Mouse (Mus musculus) gastrocnemius, postnatal 4 days (tissue): ENCODE results near the gene Rab30. TPM values are rescaled to one million over a fixed set of nuclear protein-coding genes. Genes with fewer than 3 reads are reported as not detected.
"Not testable (repeated sequence)": the region's sequence is repeated elsewhere in the genome, so short reads cannot be mapped to it uniquely, and the experiment has no call there.

Experiments used
- DNase-seq, 2 experiments: peaks; one replicate each; pipeline ENCODE4 v3.0.0; 2021 to 2022; ENCODE audit warnings: low spot score in 2 of 2, mixed read lengths in 2 of 2
- total RNA-seq, 2 experiments: library from RNA; stranded (reverse); gene quantifications; 2 replicates each; pipeline ENCODE4 v1.2.3; 2021

The Rab30 gene
- total RNA-seq, 2 experiments from 2014 or later, result 10.0 to 12.8 TPM

DNA sequence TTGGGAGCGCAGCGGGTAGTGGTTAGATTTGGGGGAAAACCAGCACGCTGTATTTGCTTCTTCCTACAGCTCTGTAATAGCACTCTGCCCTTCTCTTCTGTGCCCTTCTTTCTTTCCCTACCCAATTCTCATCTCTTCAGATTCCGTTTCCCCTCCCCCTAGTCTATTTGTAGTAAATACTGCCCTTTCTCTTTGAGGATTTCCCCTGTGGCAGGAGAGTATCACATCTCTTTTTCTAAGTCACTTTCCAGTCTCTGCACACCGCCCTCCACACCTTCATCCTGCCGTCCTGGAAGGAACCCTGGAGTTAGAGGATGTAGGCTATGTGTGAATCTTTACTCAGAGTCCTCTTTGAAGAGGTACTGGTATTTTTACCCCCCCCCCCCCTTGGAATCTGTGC lies 1.9 kb downstream of the Rab30 start:
- no peak for DNase-seq

- no peak for DNase-seq
Measured at GRCm38 (mm10) chr7:92750395-92750794, 9.0 kb downstream of the Rab30 start.

- no peak for DNase-seq
Measured at GRCm38 (mm10) chr7:92758067-92758466, 16.7 kb downstream of the Rab30 start.

GRCm38 (mm10) chr7:92760651-92761050 lies 19.2 kb downstream of the Rab30 start:
- no peak for DNase-seq

- no peak for DNase-seq
Measured at GRCm38 (mm10) chr7:92761161-92761560, 19.8 kb downstream of the Rab30 start.

- DNase-seq, result peak in 1 of 2 experiments; percentile 26
Measured at GRCm38 (mm10) chr7:92765426-92765825, 24.0 kb downstream of the Rab30 start.

DNA sequence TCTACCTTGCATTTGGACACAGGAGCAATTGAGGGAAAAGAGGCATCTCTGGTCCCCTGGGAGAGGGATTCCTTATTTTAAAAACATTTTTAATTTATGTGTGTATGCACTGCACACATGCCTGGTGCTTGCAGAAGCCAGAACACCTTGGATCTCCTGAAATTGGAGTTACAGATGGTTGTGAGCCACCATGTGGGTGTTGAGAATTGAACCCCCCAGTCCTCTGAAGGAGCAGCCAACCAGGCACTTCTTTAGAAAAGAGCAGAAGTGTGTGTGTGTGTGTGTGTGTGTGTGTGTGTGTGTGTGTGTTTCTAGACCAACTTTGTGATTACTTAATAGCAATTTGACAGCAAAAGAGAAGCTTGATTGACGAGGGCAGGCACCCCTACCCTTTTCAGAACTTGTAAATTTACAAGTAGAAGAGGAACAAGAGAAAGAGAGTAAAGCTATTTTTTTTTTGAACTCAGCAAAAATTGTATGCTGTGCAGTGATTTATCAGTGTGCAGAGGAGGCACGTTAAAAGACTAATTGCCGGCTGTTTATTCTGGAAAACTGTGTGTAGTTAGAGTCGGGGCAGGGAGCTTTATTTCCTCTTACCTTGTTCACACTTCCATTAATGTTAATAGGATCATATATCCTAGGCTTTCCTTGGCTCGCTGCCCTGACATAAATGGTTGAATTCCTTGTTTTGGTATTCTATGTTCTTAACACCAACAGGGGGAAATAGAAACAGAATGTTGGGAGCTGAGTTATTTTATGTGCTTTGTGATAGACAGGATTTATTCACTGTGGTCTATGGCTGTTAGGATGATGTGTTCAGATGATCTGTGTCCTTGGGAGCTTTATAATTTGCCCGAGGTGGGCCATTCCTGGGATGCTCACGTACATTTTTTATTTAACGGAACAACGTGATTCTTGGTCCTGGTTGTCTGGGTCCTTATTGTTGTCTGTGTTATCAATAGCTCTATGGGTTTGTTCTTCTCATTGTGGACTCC lies 25.0 kb downstream of the Rab30 start:
- no peak for DNase-seq

GRCm38 (mm10) chr7:92768116-92768515 lies 26.7 kb downstream of the Rab30 start:
- DNase-seq, result not testable (repeated sequence)

DNA sequence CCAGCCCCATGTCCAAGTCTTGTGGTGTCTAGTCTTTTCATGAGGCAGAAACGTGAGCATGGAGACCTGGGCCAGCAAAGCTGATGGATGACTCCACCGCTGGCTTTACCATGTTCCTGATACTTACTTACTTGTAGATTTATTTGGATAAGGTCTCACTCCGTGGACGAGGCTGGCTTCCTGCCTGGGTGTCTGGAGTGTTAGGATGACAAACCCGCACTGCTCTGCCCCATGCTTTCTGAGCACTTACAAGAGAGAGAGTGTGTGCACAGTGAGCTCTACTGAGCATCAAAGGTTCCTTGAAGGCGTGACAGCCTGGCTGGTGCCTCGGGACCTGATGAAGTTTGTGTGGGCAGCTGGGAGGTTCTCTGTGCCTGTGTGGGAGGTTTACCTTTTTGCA lies 27.5 kb downstream of the Rab30 start:
- DNase-seq, result no peak

DNA sequence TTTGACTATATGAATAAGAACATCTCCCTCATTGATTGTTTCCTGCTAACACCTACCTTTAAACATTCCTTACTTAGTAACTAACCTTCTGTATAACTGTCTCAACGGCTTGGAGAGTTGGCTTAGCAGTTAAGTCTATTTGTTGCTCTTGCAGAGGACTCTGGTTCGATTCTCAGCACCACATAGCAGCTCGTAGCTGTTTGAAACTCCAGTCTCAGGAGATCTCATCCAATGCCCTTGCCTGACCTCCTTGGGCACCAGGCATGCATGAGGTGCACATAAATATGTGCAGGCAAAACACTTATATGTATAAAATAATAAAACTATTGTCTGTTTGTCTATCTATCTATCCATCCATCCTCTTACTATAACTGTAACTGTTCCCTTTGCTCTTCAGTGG lies 31.6 kb downstream of the Rab30 start:
- DNase-seq, result no peak

DNA sequence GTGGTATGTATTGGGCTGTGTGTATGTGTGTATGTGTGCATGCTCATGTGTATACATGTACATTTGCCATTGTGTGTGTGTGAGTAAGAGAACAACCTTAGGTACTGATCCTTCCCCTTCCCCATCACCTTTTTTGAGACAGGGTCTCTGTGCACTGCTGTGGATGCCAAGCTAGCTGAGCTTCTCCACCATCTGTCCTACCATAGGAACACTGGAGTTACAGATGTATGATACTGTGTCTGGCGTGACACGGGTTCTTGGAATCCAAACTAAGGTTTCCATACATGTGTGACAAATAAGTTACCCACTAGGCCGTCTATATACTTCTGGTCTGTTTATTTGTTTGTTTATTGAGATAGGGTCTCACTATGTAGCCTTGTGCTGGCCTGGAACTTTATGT lies 32.2 kb downstream of the Rab30 start:
- DNase-seq, result no peak

GRCm38 (mm10) chr7:92774741-92775140 lies 33.3 kb downstream of the Rab30 start:
- DNase-seq, result no peak

- DNase-seq, result no peak
Measured at GRCm38 (mm10) chr7:92775703-92776102, 34.3 kb downstream of the Rab30 start.

DNA sequence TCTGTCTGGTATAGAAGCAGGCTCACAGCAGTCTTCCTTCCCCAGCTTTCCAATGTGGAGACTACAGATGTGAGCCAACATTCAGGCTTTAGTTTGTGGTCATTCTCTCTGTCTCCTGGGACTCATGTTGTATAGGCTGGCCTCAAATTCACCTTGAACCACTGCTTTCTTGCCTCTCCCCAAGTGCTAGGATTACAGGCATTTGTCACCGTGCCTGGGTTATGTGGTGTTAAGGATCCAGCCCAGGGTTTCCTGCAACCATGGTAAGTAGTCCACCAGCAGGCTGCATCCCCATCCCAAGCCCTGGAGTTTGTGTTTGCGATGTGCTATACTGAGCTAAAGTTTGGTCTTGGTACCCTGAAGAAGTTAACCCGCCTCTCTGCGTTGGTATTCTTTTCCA lies 35.2 kb downstream of the Rab30 start:
- peak in 1 of 2 experiments; percentile 25 for DNase-seq

DNA sequence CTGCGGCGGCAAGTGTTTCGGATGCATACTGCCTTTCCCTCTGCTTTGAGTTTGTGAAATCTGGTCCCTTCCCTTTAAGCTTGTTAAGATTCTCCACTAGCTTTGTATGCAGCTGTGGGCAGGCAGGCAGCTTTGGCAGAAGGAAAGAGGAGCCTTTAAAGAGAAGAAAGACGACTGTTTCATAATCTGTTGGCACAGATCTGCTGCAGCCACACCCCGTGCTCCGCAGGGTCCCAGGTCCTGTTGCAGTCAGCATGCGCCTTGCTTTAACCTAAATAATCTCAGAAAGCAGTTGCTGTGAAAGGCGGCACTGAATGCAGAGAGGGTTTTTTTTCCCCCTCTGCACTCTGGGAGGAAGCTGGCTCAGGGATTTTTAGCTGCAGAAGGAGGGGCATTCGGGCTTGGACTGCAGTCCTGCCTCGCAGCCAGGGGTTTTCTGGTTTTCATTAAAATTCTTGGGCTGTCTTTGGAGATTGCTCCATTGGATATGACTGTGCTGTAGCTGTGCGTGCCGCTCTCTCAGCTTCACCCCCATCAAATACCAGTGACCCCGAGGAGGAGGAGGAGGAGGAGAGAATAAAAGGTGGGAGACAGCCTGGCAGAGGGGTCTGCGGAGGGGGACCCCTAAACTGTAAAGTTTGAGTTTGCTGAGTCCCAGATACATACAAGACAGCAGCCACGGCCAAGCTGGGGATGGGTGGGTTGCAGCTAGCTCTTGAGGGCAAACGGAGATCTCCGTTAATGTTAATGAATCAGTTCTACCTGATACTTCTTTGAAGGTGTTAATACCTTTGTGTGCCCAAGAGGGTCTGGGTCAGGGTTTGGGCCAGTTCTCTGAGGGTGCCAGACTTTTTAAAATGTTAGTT lies 35.9 kb downstream of the Rab30 start:
- peak in 1 of 2 experiments; percentile 59 for DNase-seq

DNA sequence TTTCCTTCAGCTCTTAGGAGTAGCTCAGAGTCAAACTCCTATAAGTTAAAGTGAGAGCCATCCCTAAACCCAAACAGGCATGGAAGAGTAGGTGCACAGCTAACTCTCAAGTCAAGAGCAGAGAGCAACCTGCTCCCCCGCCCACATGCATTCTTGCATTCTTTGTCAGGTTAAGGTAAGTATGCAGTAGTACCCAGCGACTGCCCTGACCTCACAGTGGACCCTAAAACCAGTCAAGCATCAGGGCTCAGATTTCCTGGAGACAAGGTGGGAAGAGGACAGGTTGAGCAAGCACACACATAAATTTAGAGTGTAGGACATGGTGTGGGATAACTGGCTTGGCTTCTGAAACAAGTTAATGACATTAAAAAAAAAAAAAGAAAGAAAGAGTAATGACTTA lies 37.7 kb downstream of the Rab30 start:
- no peak for DNase-seq

DNA sequence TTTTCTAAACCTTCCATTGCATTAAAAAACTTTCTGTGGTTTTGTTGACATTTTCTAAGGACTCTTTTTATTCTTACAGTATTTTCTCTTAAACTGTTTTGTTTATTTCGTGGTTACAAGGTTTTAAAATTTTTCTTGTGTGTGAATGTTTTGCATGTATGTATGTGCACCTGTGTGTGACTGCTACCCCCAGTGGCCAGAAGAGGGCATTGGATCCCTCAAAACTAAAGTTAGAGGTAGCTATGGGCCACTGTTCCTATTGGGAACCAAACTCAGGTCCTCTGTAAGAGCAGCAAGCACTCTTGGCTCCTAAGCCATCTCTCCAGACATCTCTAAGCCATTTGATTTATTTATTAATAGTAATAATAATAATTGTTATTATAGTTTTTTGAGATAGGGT lies 40.0 kb downstream of the Rab30 start:
- no peak for DNase-seq

DNA sequence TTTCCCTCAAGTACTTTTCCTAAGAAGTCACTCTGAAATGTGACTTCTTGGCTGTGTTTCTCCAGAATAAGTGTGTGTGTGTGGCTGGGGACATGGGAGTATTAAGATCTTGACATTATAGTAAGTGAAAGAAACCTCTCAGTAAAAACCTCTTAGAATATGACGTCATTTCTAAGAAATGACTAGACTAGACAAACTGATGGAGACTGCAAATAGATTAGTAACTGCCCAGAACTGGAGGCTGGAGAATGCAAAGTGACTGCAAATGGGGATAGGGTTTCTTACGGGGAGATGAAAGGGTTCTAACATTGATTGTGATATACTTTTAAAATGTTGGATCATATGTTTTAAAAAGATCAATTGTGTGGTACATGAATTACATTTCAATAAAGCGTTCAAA lies 40.5 kb downstream of the Rab30 start:
- no peak for DNase-seq

DNA sequence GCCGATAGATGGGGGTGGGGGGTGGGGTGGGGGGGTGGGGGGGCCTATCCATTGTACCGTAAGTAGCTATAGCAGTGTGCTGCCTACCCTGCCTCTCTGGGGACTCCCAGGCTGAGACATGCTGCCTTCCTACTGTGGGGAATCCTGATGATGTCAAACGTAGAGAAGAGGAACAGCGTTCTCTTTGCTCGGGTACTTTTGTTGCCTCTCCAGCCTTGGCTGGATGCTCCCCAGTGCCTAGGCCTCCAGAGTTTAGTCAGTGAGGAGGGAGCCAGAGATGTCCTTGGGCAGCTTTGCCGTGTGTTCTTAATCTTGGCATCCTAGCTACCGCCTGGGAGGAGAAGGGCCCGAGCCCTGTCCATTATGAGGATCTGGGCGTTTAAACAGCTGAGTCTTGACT lies 41.1 kb downstream of the Rab30 start:
- DNase-seq, result no peak

DNA sequence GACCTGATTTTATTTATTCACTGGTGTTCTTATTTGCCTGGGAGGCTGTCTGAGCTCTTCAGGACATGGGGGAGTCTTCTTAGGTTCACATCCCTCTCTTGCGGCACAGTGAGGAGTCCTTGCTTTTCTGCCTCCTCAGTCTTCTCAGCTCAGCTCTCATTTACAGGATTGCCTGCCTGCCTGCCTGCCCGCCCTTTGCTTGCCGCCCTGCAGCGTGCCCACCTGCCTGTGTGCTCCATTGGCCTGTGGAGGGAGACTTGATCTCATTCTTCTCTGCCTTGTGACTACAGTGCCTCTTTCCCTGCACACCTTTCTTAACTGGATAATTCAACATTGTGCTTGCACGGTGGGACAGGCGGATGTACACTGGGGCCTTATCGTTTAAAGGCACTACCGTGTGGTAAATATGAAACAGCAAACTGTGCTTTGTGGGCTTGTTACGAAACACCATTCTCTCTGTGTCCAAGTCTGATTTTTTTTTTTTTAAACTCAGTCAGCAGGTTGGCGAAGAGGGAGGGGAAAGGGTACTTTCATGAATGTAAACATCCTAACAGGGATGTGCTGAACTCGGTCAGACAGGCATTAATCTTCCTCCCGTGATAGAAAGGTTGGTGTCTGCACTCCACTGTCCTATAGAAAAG lies 41.9 kb downstream of the Rab30 start:
- no peak for DNase-seq

- no peak for DNase-seq
Measured at GRCm38 (mm10) chr7:92783914-92784313, 42.5 kb downstream of the Rab30 start.
